ENCODE assay signal across 16 mouse cellular contexts in the genomic region with DNA sequence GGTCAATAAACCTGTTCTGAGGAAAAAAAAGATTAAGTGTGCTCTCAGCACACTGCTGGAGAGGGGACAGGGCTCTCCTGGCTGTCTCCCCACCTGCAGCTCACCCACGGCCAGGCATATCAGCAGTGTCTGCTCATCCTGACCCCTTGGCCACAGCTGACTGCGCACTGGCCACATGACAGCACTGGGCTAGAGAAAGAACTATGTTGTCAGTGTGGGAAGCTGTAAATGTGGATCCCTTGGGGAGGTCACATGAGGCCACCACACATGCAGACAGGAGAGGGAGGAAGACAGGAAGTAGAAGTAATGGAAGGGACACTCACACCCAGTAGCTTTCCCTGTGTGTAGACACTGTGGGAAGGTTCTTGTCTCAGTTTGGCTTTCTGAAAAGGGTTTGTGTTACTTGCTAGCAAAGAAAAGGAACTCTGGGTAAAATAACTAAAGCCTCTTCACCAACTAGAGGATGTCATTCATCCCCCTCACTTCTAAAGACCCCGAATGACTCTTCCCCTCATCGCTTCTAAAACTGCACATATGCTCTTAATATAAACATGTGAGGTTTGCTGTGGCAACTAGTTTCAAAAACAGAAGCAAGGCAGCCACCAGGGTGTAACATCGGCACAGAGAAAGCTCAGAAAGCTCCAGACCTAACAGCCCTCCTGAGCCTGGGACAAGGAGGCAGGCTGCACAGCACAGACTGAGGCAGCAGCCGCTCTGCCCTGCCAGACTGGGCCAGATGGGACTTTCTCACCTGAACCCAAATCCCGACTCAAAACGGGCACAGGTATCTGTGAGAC. TPM values are rescaled to one million over a fixed set of nuclear protein-coding genes. Genes with fewer than 3 reads are reported as not detected.
A peak's percentile ranks its signal among the peaks of the same experiment; 100 is the strongest.
DNase-seq lines count a peak whose midpoint lies in the region; ATAC-seq and TF ChIP-seq lines count a peak whose summit lies in the region.
"Had no signal": no experiment of that assay in that cellular context is flagged by ENCODE, and none has a peak within 500 bp of the region (broad histone marks: within the 10 kb centered on the region; RNA-seq: fewer than 3 reads in every experiment).

No protein-coding gene starts in this region.

- no peak; the same call in 1 of the 2 replicates for TF ChIP-seq CTCF in left cerebral cortex, adult 2 months (IDR thresholded peaks at IDR 0.05)

- no peaks in the 10 kb centered on the region for H3K9me3 ChIP-seq in heart, embryonic 11.5 days (replicated peaks; ENCODE audit: control insufficient read depth, low read length)
- H3K9me3 ChIP-seq: embryonic facial prominence, embryonic 15.5 days; midbrain, embryonic 12.5 days; neural tube, embryonic 13.5 days; stomach, embryonic 15.5 days had no signal

- H3K4me3 ChIP-seq in heart, embryonic 11.5 days (ENCODE audit: low read depth, low read length) = no peak overlapping the region
- H3K4me3 ChIP-seq in left cerebral cortex, adult 2 months = no peak overlapping the region
- H3K4me3 ChIP-seq: embryonic facial prominence, embryonic 15.5 days; midbrain, embryonic 12.5 days; neural tube, embryonic 13.5 days; stomach, embryonic 15.5 days had no signal

- no peak overlapping the region for H3K4me2 ChIP-seq in heart, embryonic 11.5 days
- H3K4me2 ChIP-seq: embryonic facial prominence, embryonic 15.5 days; midbrain, embryonic 12.5 days; neural tube, embryonic 13.5 days; stomach, embryonic 15.5 days had no signal

- peaks cover 6% of the 10 kb centered on the region; the same call in 1 of the 2 replicates for H3K4me1 ChIP-seq in heart, embryonic 11.5 days (ENCODE audit: control insufficient read depth, insufficient read depth, low read length)
- H3K4me1 ChIP-seq: midbrain, embryonic 12.5 days; stomach, embryonic 15.5 days had no signal

- no peak overlapping the region for H3K9ac ChIP-seq in heart, embryonic 11.5 days (ENCODE audit: low read depth, low read length)
- H3K9ac ChIP-seq: embryonic facial prominence, embryonic 15.5 days; liver, embryonic 14.5 days; midbrain, embryonic 12.5 days; neural tube, embryonic 13.5 days; stomach, embryonic 15.5 days had no signal

- no peaks in the 10 kb centered on the region for H3K27me3 ChIP-seq in heart, embryonic 11.5 days (ENCODE audit: control insufficient read depth, insufficient read depth, low read length)
- H3K27me3 ChIP-seq: embryonic facial prominence, embryonic 15.5 days; neural tube, embryonic 13.5 days; stomach, embryonic 15.5 days had no signal

- no peak for ATAC-seq in heart, embryonic 11.5 days (replicated peaks; ENCODE audit: insufficient number of reproducible peaks, low FRiP score, low TSS enrichment)
- ATAC-seq in monocyte, adult 5-6 weeks (replicated peaks; ENCODE audit: insufficient number of reproducible peaks, low FRiP score, low TSS enrichment, poor library complexity, severe bottlenecking) = no peak

- 64% methylated on average over 8 of the region's 8 CpGs for WGBS in heart, embryonic 11.5 days (ENCODE audit: insufficient replicate concordance)

- no peak overlapping the region for H3K27ac ChIP-seq in heart, embryonic 11.5 days (ENCODE audit: low read depth, low read length)
- H3K27ac ChIP-seq in left cerebral cortex, adult 2 months = peak overlapping the region; percentile 26; the same call in 1 of the 2 replicates
- H3K27ac ChIP-seq: embryonic facial prominence, embryonic 15.5 days; liver, embryonic 14.5 days; midbrain, embryonic 12.5 days; neural tube, embryonic 13.5 days; stomach, embryonic 15.5 days had no signal

- DNase-seq in heart, adult 18-20 months = peak; percentile 52 to 63
- no peak for DNase-seq in left cerebral cortex, adult 2 months (ENCODE audit: extremely low spot score in 1 of 2, low spot score in 2 of 2)
- no peak for DNase-seq in left cerebral cortex, postnatal 25 days (ENCODE audit: low spot score in 2 of 2)
- DNase-seq in adipocyte (ENCODE audit: low spot score) = peak; percentile 52
- peak; percentile 43 to 59 for DNase-seq in heart, postnatal 14 days
- DNase-seq in layer of hippocampus, adult 11-12 months (ENCODE audit: low spot score) = no peak
- DNase-seq: cerebellum, postnatal 10 days; right cerebral cortex, postnatal 25 days; thymus, postnatal 4 days had no signal

- intact Hi-C loops in left cerebral cortex, adult 2 months (cut with DNase I) = no loop called here
- intact Hi-C loops in left cerebral cortex, postnatal 25 days (cut with DNase I) = no loop called here
- intact Hi-C loops in heart, postnatal 14 days (cut with DNase I) = no loop called here

- H3K36me3 ChIP-seq in heart, embryonic 11.5 days (ENCODE audit: control insufficient read depth, insufficient read depth, low read length) = no peaks in the 10 kb centered on the region
- H3K36me3 ChIP-seq: embryonic facial prominence, embryonic 15.5 days; midbrain, embryonic 12.5 days; stomach, embryonic 15.5 days had no signal

RNA-seq across cellular contexts. Expression of gene Ralgps1, which starts 47.3 kb away (rescaled TPM):
- total RNA-seq in heart, adult 18-20 months (2021) = 1 to 10 TPM; 6.6 to 7.3 TPM
- polyA plus RNA-seq in heart, embryonic 11.5 days (2014; fragmentation: Nextera tagmentation; extraction: Ambion mirVana) = 6.5 and 6.6 TPM in 2 replicates
- 10 to 100 TPM; 62.8 to 70.2 TPM for total RNA-seq in left cerebral cortex, adult 2 months (2021)
- total RNA-seq in left cerebral cortex, postnatal 25 days (2021) = 10 to 100 TPM; 56.8 to 59.2 TPM
- total RNA-seq in heart, postnatal 14 days (2021) = 1 to 10 TPM; 7.5 to 7.6 TPM
- 1.9 to 3.7 TPM (median 3.5 TPM) in 3 replicates for total RNA-seq in monocyte, adult 5-6 weeks (2017)

Comparison
In these comparisons a context has a peak if more than half of its experiments do, and no peak if none do; other contexts are left out.
1. DNase-seq: peak in heart, adult 18-20 months (2 of 2), adipocyte (single experiment) and heart, postnatal 14 days (2 of 2); none in left cerebral cortex, adult 2 months (0 of 2), left cerebral cortex, postnatal 25 days (0 of 2) and layer of hippocampus, adult 11-12 months (single experiment).
2. RNA of gene Ralgps1, which starts 47.3 kb away (total RNA-seq): 62.8 to 70.2 TPM in left cerebral cortex, adult 2 months and 56.8 to 59.2 TPM in left cerebral cortex, postnatal 25 days; 7.5 to 7.6 TPM in heart, postnatal 14 days, 6.6 to 7.3 TPM in heart, adult 18-20 months and 1.9 to 3.7 TPM in monocyte, adult 5-6 weeks; every median in the first group is over 4 times any median in the second.